ENCODE assay signal across 16 mouse cellular contexts in the genomic region with DNA sequence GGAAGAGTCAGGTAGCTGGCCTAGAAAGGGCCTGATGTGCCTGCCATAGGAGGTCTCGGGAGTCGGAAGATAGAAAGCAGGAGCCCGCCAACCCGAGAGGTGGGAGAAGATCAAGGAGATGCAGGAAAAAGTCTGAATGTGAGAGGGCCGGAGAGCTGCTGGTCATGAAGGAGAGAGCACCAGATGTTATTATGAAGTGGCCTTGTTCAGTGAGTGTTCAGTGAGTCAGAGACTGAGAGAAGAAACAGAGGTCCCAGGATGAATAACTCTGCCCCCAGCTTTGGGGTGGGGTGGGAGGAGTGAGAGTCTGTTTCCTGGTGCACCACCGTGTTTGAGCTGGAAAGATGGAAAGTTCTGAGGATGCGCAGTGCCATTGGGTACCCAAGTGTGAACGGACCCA.
"Had no signal": no experiment of that assay in that cellular context is flagged by ENCODE, and none has a peak within 500 bp of the region (broad histone marks: within the 10 kb centered on the region; RNA-seq: fewer than 3 reads in every experiment).

No protein-coding gene starts in this region.

- ATAC-seq: midbrain, embryonic 15.5 days had no signal

- H3K4me1 ChIP-seq: midbrain, embryonic 15.5 days had no signal

- H3K4me2 ChIP-seq: liver, embryonic 11.5 days; liver, embryonic 15.5 days; midbrain, embryonic 11.5 days; midbrain, embryonic 15.5 days; neural tube, embryonic 13.5 days; stomach, embryonic 15.5 days had no signal

- H3K27me3 ChIP-seq: liver, embryonic 15.5 days; midbrain, embryonic 15.5 days; neural tube, embryonic 13.5 days; stomach, embryonic 15.5 days had no signal

- H3K27ac ChIP-seq: layer of hippocampus, adult 2 months; liver, embryonic 15.5 days; midbrain, embryonic 15.5 days; neural tube, embryonic 13.5 days; stomach, embryonic 15.5 days had no signal

- H3K9ac ChIP-seq: liver, embryonic 15.5 days; midbrain, embryonic 15.5 days; neural tube, embryonic 13.5 days; stomach, embryonic 15.5 days had no signal

- DNase-seq: kidney, postnatal 10 days; kidney, postnatal 4 days; left cerebral cortex, postnatal 4 days; lung, adult 2 months; lung, postnatal 10 days; lung, postnatal 4 days; retina, postnatal 1 day; right cerebral cortex, postnatal 14 days; thymus, postnatal 4 days had no signal

- H3K9me3 ChIP-seq: liver, embryonic 15.5 days; midbrain, embryonic 15.5 days; neural tube, embryonic 13.5 days; stomach, embryonic 15.5 days had no signal

- H3K4me3 ChIP-seq: layer of hippocampus, adult 2 months; liver, embryonic 15.5 days; midbrain, embryonic 15.5 days; neural tube, embryonic 13.5 days; stomach, embryonic 15.5 days had no signal

- H3K36me3 ChIP-seq: liver, embryonic 15.5 days; midbrain, embryonic 15.5 days; neural tube, embryonic 13.5 days; stomach, embryonic 15.5 days had no signal
